Mouse (Mus musculus) MEL (cell line): ENCODE results near the gene Dph1. TPM values are rescaled to one million over a fixed set of nuclear protein-coding genes. Genes with fewer than 3 reads are reported as not detected.

ENCODE experiments used
- DNase-seq: peaks from one replicate; pipeline ENCODE4 v3.0.0; 2011; ENCODE audit warnings: low read depth, low spot score
- H3K27ac ChIP-seq: 2 replicates; pipeline ENCODE4 v1.5.1; 2012; ENCODE audit warnings: low read depth, mild to moderate bottlenecking, control low read depth, low read length, moderate library complexity; ENCODE audit not compliant: control insufficient read depth
- H3K27me3 ChIP-seq, 2 experiments: fragments of 150-350 bp in 1 of 2; sonication (generic) in 1 of 2; 2 replicates each; pipeline ENCODE4 v1.6.1; 2012; ENCODE audit warnings: low read length in 2 of 2, mild to moderate bottlenecking in 2 of 2, improper control_type of control experiment in 1 of 2, moderate library complexity in 1 of 2; ENCODE audit not compliant: insufficient read depth in 2 of 2, control insufficient read depth in 1 of 2
- H3K36me3 ChIP-seq, 2 experiments: 2 replicates each; pipeline ENCODE4 v1.6.1; 2012 to 2014; ENCODE audit warnings: low read length in 2 of 2, improper control_type of control experiment in 1 of 2, inconsistent platforms in 1 of 2, mild to moderate bottlenecking in 1 of 2; ENCODE audit not compliant: insufficient read depth in 2 of 2, control insufficient read depth in 1 of 2
- H3K4me1 ChIP-seq, 2 experiments: fragments of 150-350 bp in 1 of 2; sonication (generic) in 1 of 2; 2 replicates each; pipeline ENCODE4 v1.6.1; 2012; ENCODE audit warnings: low read length in 2 of 2, improper control_type of control experiment in 1 of 2, mild to moderate bottlenecking in 1 of 2; ENCODE audit not compliant: insufficient read depth in 2 of 2, control insufficient read depth in 1 of 2
- H3K4me3 ChIP-seq, 2 experiments: fragments of 150-350 bp in 1 of 2; sonication (generic) in 1 of 2; 2 replicates each; pipeline ENCODE4 v1.5.1; 2012; ENCODE audit warnings: low read depth in 2 of 2, low read length in 2 of 2, mild to moderate bottlenecking in 2 of 2, moderate library complexity in 2 of 2, control low read depth in 1 of 2, improper control_type of control experiment in 1 of 2; ENCODE audit not compliant: control insufficient read depth in 1 of 2, insufficient read depth in 1 of 2
- H3K79me2 ChIP-seq: 2 replicates; pipeline ENCODE4 v1.6.1; 2012; ENCODE audit warnings: mild to moderate bottlenecking, low read length, moderate library complexity; ENCODE audit not compliant: control insufficient read depth, poor library complexity, insufficient read depth
- H3K9ac ChIP-seq: 2 replicates; pipeline ENCODE4 v1.6.1; 2012; ENCODE audit warnings: low read depth, mild to moderate bottlenecking, control low read depth, low read length, moderate library complexity; ENCODE audit not compliant: control insufficient read depth, poor library complexity, severe bottlenecking
- H3K9me3 ChIP-seq: fragments of 150-350 bp; sonication (generic); replicated peaks from 2 replicates; pipeline ENCODE4 v1.6.1; 2012; ENCODE audit warnings: mild to moderate bottlenecking, low read length, improper control_type of control experiment, moderate library complexity; ENCODE audit not compliant: insufficient read depth
- CHD1 ChIP-seq: IDR thresholded peaks from 2 replicates; pipeline ENCODE4 v1.6.1; 2012; ENCODE audit warnings: low read depth, mild to moderate bottlenecking, inconsistent platforms, low read length, improper control_type of control experiment
- CHD2 ChIP-seq: IDR thresholded peaks from 2 replicates; pipeline ENCODE4 v1.6.1; 2011; ENCODE audit warnings: low read length, improper control_type of control experiment
- CTCF ChIP-seq, 3 experiments: IDR thresholded peaks in 2 of 3; conservative IDR thresholded peaks in 1 of 3; 2 replicates each; pipeline ENCODE4 v1.5.1; 2011 to 2012; ENCODE audit warnings: low read length in 3 of 3, low read depth in 2 of 3, mild to moderate bottlenecking in 2 of 3, improper control_type of control experiment in 1 of 3, inconsistent platforms in 1 of 3, mixed read lengths in 1 of 3, moderate library complexity in 1 of 3; ENCODE audit not compliant: control insufficient read depth in 1 of 3, insufficient read depth in 1 of 3, poor library complexity in 1 of 3, severe bottlenecking in 1 of 3
- E2F4 ChIP-seq: IDR thresholded peaks from 2 replicates; pipeline ENCODE4 v1.6.1; 2011; ENCODE audit warnings: low read depth, low read length, improper control_type of control experiment, borderline replicate concordance
- ELF1 ChIP-seq: IDR thresholded peaks from 2 replicates; pipeline ENCODE4 v1.6.1; 2014; ENCODE audit warnings: low read depth, mild to moderate bottlenecking, inconsistent platforms, low read length, improper control_type of control experiment, moderate library complexity
- EP300 ChIP-seq, 2 experiments: IDR thresholded peaks; 2 replicates each; pipeline ENCODE4 v1.6.1; 2011; ENCODE audit warnings: improper control_type of control experiment in 2 of 2, low read length in 2 of 2, low read depth in 1 of 2, mild to moderate bottlenecking in 1 of 2
- ETS1 ChIP-seq: IDR thresholded peaks from 2 replicates; pipeline ENCODE4 v1.6.1; 2012; ENCODE audit warnings: low read depth, mild to moderate bottlenecking, inconsistent platforms, low read length, improper control_type of control experiment, moderate library complexity
- GABPA ChIP-seq: IDR thresholded peaks from 2 replicates; pipeline ENCODE4 v1.6.1; 2012; ENCODE audit warnings: low read depth, mild to moderate bottlenecking, inconsistent platforms, low read length, improper control_type of control experiment, moderate library complexity
- GATA1 ChIP-seq: IDR thresholded peaks from 2 replicates; pipeline ENCODE4 v1.6.1; 2011; ENCODE audit warnings: low read depth, low read length, improper control_type of control experiment
- JUND ChIP-seq: IDR thresholded peaks from 2 replicates; pipeline ENCODE4 v1.6.1; 2011; ENCODE audit warnings: low read depth, mild to moderate bottlenecking, improper control_type of control experiment, low read length
- MAFK ChIP-seq: IDR thresholded peaks from 2 replicates; pipeline ENCODE4 v1.6.1; 2011; ENCODE audit warnings: low read depth, mild to moderate bottlenecking, low read length, improper control_type of control experiment, borderline replicate concordance
- MAX ChIP-seq: IDR thresholded peaks from 2 replicates; pipeline ENCODE4 v1.6.1; 2011; ENCODE audit warnings: low read length, improper control_type of control experiment
- MEF2A ChIP-seq: IDR thresholded peaks from 2 replicates; pipeline ENCODE4 v1.6.1; 2014; ENCODE audit warnings: low read depth, mild to moderate bottlenecking, inconsistent platforms, low read length, improper control_type of control experiment; ENCODE audit not compliant: poor library complexity, insufficient replicate concordance, severe bottlenecking; ENCODE audit errors: extremely low read depth
- MXI1 ChIP-seq: IDR thresholded peaks from 2 replicates; pipeline ENCODE4 v1.6.1; 2011; ENCODE audit warnings: mild to moderate bottlenecking, low read depth, low read length, improper control_type of control experiment
- MYC ChIP-seq: IDR thresholded peaks from 2 replicates; pipeline ENCODE4 v1.6.1; 2011; ENCODE audit warnings: low read depth, mild to moderate bottlenecking, low read length, improper control_type of control experiment, moderate library complexity
- NRF1 ChIP-seq: IDR thresholded peaks from 2 replicates; pipeline ENCODE4 v1.6.1; 2014; ENCODE audit warnings: low read depth, mild to moderate bottlenecking, inconsistent platforms, low read length, improper control_type of control experiment, moderate library complexity; ENCODE audit not compliant: poor library complexity, insufficient read depth, severe bottlenecking
- RCOR1 ChIP-seq: IDR thresholded peaks from 2 replicates; pipeline ENCODE4 v1.6.1; 2012; ENCODE audit warnings: low read depth, mild to moderate bottlenecking, inconsistent platforms, low read length, improper control_type of control experiment
- SMC3 ChIP-seq: IDR thresholded peaks from 2 replicates; pipeline ENCODE4 v1.6.1; 2011; ENCODE audit warnings: low read depth, low read length, improper control_type of control experiment
- TAL1 ChIP-seq: IDR thresholded peaks from 2 replicates; pipeline ENCODE4 v1.6.1; 2012; ENCODE audit warnings: mild to moderate bottlenecking, inconsistent platforms, low read length, moderate library complexity, mixed read lengths
- TBP ChIP-seq: IDR thresholded peaks from 2 replicates; pipeline ENCODE4 v1.8.0; 2011; ENCODE audit warnings: low read depth, low read length, improper control_type of control experiment
- TCF12 ChIP-seq: IDR thresholded peaks from 2 replicates; pipeline ENCODE4 v1.6.1; 2014; ENCODE audit warnings: low read depth, mild to moderate bottlenecking, inconsistent platforms, low read length, improper control_type of control experiment, moderate library complexity
- UBTF ChIP-seq: IDR thresholded peaks from 2 replicates; pipeline ENCODE4 v1.6.1; 2012; ENCODE audit warnings: low read depth, mild to moderate bottlenecking, inconsistent platforms, low read length, improper control_type of control experiment, moderate library complexity, borderline replicate concordance; ENCODE audit not compliant: insufficient read depth
- USF1 ChIP-seq: IDR thresholded peaks from 2 replicates; pipeline ENCODE4 v1.6.1; 2014; ENCODE audit warnings: low read depth, mild to moderate bottlenecking, inconsistent platforms, low read length, improper control_type of control experiment, moderate library complexity
- ZC3H11A ChIP-seq: IDR thresholded peaks from 2 replicates; pipeline ENCODE4 v1.6.1; 2012; ENCODE audit warnings: low read depth, mild to moderate bottlenecking, inconsistent platforms, low read length, improper control_type of control experiment
- ZKSCAN1 ChIP-seq: IDR thresholded peaks from 2 replicates; pipeline ENCODE4 v1.6.1; 2012; ENCODE audit warnings: low read depth, mild to moderate bottlenecking, inconsistent platforms, low read length, improper control_type of control experiment, moderate library complexity
- ZMIZ1 ChIP-seq: IDR thresholded peaks from 2 replicates; pipeline ENCODE4 v1.6.1; 2012; ENCODE audit warnings: low read depth, mild to moderate bottlenecking, inconsistent platforms, low read length, improper control_type of control experiment, moderate library complexity
- polyA plus RNA-seq, 2 experiments: library from polyadenylated mRNA; stranded (reverse) in 1 of 2; unstranded in 1 of 2; fragments of >175 nt in 1 of 2; fragments of >200 nt in 1 of 2; gene quantifications; 2 replicates each; pipeline versions ENCODE4 v1.2.1 to v1.2.4; 2012; ENCODE audit warnings: low replicate concordance in 2 of 2, low read depth in 1 of 2; ENCODE audit not compliant: insufficient read length in 2 of 2, insufficient read depth in 1 of 2, missing spikeins in 1 of 2
- total RNA-seq: library from RNA; depleted of rRNA; stranded (reverse); fragments of 300-350 nt; gene quantifications from 2 replicates; pipeline ENCODE4 v1.2.3, GENCODE M21; 2012

The Dph1 gene
- total and polyA plus RNA-seq, 3 experiments = 58.4 to 59.5 TPM; not detected in 1

DNA sequence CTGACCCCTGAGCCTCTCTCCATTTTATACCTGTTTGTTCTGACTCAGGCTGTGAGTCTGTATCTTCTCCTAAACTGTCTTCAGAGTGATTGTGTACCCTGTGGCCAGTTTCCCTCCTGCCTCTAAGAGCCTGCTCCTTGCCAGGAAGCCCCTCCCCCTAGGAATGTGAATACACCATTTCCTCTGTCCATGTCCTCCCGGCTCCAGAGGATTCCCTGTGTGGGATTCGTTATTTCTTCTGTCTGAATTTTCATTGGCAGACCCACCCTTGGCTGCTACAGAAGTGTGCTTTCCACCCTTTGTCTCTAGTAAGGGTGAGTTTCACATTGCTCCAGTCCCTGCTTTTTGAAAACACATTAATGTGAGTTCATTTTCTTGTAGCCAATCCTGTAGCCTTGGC is 57.1 kb downstream of the Dph1 start:
- Histone ChIP-seq H3K4me1 (peaks cover 9 to 11% of the 10 kb centered on the region in 2 experiments; a peak in 3 of 4 replicates), H3K27me3 (no peaks in the 10 kb centered on the region)
- no peak for TF ChIP-seq USF1
- no peak for TF ChIP-seq ELF1
- TF ChIP-seq TBP = no peak
- no peak for TF ChIP-seq RCOR1
- TF ChIP-seq CHD1 = no peak
- no peak for TF ChIP-seq UBTF
- no peak for TF ChIP-seq E2F4
- TF ChIP-seq ZKSCAN1 = no peak
- TF ChIP-seq MAX = no peak
- no peak for TF ChIP-seq CTCF (IDR thresholded peaks at IDR 0.05 in 2 of 3, conservative IDR thresholded peaks at IDR 0.05 in 1 of 3; ENCODE audit: control insufficient read depth in 1 of 3, insufficient read depth in 1 of 3, low read depth in 2 of 3, low read length in 3 of 3, poor library complexity in 1 of 3, severe bottlenecking in 1 of 3)
- TF ChIP-seq TAL1 = no peak
- TF ChIP-seq SMC3 = no peak
- no peak for TF ChIP-seq JUND

DNA sequence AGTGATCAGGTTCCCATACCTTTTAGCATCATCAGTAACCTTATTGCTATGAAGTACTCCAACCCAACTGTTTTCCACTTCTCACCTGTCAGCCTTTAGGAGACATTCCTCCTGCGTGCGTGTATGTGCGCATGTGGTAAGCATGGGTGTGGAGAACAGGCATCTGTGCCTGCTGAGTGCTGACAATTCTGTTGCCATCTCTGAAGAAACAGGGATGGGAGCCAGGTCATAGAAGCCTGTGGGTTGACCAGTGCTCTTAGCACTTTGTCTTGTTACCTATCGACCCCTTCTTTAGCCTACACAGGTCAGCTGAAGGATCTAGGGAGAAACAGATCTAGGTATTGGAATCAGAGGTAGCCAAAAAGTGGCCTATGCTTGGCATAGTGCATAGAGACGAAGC is 57.6 kb downstream of the Dph1 start:
- TF ChIP-seq MAFK (no peak), GATA1 (no peak), CHD1 (no peak), RCOR1 (no peak), ETS1 (no peak), ELF1 (no peak), SMC3 (no peak), MEF2A (no peak), EP300 (IDR thresholded peaks at IDR 0.05; ENCODE audit: low read depth in 1 of 2, low read length in 2 of 2) (no peak), TCF12 (no peak), GABPA (no peak), UBTF (no peak), MXI1 (no peak), ZC3H11A (no peak), NRF1 (no peak), ZMIZ1 (no peak), MYC (no peak), CHD2 (no peak), TAL1 (no peak)
- DNase-seq = no peak
- Histone ChIP-seq H3K36me3 (peaks cover 2 to 5% of the 10 kb centered on the region in 2 experiments; a peak in 2 of 4 replicates), H3K79me2 (no peaks in the 10 kb centered on the region), H3K4me1 (peaks cover 9 to 11% of the 10 kb centered on the region in 2 experiments; a peak in 3 of 4 replicates), H3K9ac (no peak overlapping the region), H3K9me3 (no peaks in the 10 kb centered on the region), H3K27ac (no peak overlapping the region), H3K4me3 (no peak overlapping the region), H3K27me3 (no peaks in the 10 kb centered on the region)

More for the DNA sequence above, 57.1 kb downstream of the Dph1 start:
- Histone ChIP-seq H3K9ac (no peak overlapping the region), H3K4me3 (no peak overlapping the region), H3K27ac (no peak overlapping the region), H3K9me3 (no peaks in the 10 kb centered on the region), H3K79me2 (no peaks in the 10 kb centered on the region), H3K36me3 (peaks cover 2 to 5% of the 10 kb centered on the region in 2 experiments; a peak in 2 of 4 replicates)
- no peak for DNase-seq
